Mouse (Mus musculus) intestine, embryonic 16.5 days (tissue): ENCODE data around the gene Mrpl27. TPM values are rescaled to one million over a fixed set of nuclear protein-coding genes. Genes with fewer than 3 reads are reported as not detected.

Experiments used
- ATAC-seq: fragments of 200-750 bp; cut with Nextera tagmentation; 2 replicates; pipeline ENCODE4 v1.8.0; 2017; ENCODE audit warnings: moderate TSS enrichment, moderate library complexity
- H3K27ac ChIP-seq: fragments of 300-500 bp; sonication (generic); 2 replicates; pipeline ENCODE4 v1.5.1; 2014; ENCODE audit warnings: mild to moderate bottlenecking, low read length
- H3K27me3 ChIP-seq: fragments of 300-500 bp; sonication (generic); replicated peaks from 2 replicates; pipeline ENCODE4 v1.6.1; 2014; ENCODE audit warnings: low read length, control low read depth, mixed read lengths; ENCODE audit not compliant: control insufficient read depth, insufficient read depth
- H3K36me3 ChIP-seq: fragments of 300-500 bp; sonication (generic); 2 replicates; pipeline ENCODE4 v1.6.1; 2014; ENCODE audit warnings: low read length, control low read depth; ENCODE audit not compliant: control insufficient read depth, insufficient read depth
- H3K4me1 ChIP-seq: fragments of 300-500 bp; sonication (generic); 2 replicates; pipeline ENCODE4 v1.6.1; 2014; ENCODE audit warnings: low read length, control low read depth, mixed read lengths; ENCODE audit not compliant: control insufficient read depth, insufficient read depth
- H3K4me2 ChIP-seq: fragments of 300-500 bp; sonication (generic); 2 replicates; pipeline ENCODE4 v1.6.1; 2014; ENCODE audit warnings: low read depth, low read length, control low read depth
- H3K4me3 ChIP-seq: fragments of 300-500 bp; sonication (generic); 2 replicates; pipeline ENCODE4 v1.5.1; 2014; ENCODE audit warnings: mild to moderate bottlenecking, low read length
- H3K9ac ChIP-seq: fragments of 300-500 bp; sonication (generic); 2 replicates; pipeline ENCODE4 v1.6.1; 2014; ENCODE audit warnings: low read depth, low read length
- H3K9me3 ChIP-seq: fragments of 300-500 bp; sonication (generic); 2 replicates; pipeline ENCODE4 v1.6.1; 2016; ENCODE audit warnings: low read length, control low read depth; ENCODE audit not compliant: control insufficient read depth
- WGBS: fragments of 180-500 bp; shearing (Covaris S2); extraction: QIAGEN DNeasy Blood & Tissue Kit; methylation state at CpG from one replicate; pipeline ENCODE4 v1.1.7; 2014; 5-methylcytosine and 5-hydroxymethylcytosine counted together
- polyA plus RNA-seq: library from polyadenylated mRNA; unstranded; fragments of >200 nt; fragmentation: Nextera tagmentation; extraction: Ambion mirVana; gene quantifications from 2 replicates; pipeline ENCODE4 v1.2.1, GENCODE M21; 2015

Gene Mrpl27
- polyA plus RNA-seq, 1 experiment from 2014 or later: 151 TPM

DNA sequence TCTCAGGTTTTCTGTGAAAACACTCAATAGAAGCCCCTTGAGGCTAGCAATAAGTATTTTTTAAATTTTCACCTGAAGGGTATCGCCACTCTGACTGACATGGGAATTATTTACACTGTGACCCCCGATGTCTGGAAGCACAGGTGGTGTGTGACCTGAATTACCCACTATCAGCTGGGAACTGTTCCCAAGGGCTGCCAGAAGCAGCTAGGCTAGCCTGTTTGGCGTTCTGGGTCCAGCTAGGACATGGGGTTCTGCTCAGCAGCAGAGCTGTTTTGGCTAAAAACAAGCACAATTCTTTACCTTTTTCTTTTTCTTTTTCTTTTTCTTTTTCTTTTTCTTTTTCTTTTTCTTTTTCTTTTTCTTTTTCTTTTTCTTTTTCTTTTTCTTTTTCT, 48.6 kb downstream of the Mrpl27 start:
- H3K4me3 ChIP-seq: no peak overlapping the region
- H3K27me3 ChIP-seq: no peaks in the 10 kb centered on the region
- WGBS: 26% methylated on average over 3 of the region's 3 CpGs
- H3K4me1 ChIP-seq: peaks cover 12% of the 10 kb centered on the region; the same call in 1 of the 2 replicates
- H3K9ac ChIP-seq: no peak overlapping the region
- H3K4me2 ChIP-seq: peak overlapping the region; percentile 42; the same call in 1 of the 2 replicates
- H3K27ac ChIP-seq: 0 out of 2 replicates have a peak overlapping the region, but pooled peaks have one; percentile 24
- H3K36me3 ChIP-seq: no peaks in the 10 kb centered on the region
- H3K9me3 ChIP-seq: no peaks in the 10 kb centered on the region
- ATAC-seq: no peak

GRCm38 (mm10) chr11:94704020-94704419, 50.5 kb downstream of the Mrpl27 start:
- peaks cover 12% of the 10 kb centered on the region; the same call in 1 of the 2 replicates for H3K4me1 ChIP-seq
- WGBS: 44% methylated on average over 7 of the region's 7 CpGs
- no peak overlapping the region for H3K9ac ChIP-seq
- no peaks in the 10 kb centered on the region for H3K27me3 ChIP-seq
- H3K27ac ChIP-seq: no peak overlapping the region
- no peaks in the 10 kb centered on the region for H3K36me3 ChIP-seq
- no peak for ATAC-seq
- no peak overlapping the region for H3K4me2 ChIP-seq
- H3K4me3 ChIP-seq: no peak overlapping the region
- no peaks in the 10 kb centered on the region for H3K9me3 ChIP-seq

GRCm38 (mm10) chr11:94704472-94704871, 50.9 kb downstream of the Mrpl27 start, which contains the start of gene Gm11541:
TSS of gene Gm11541 (minus strand) at chr11:94704499.
- Histone ChIP-seq H3K4me3 (no peak within 1 kb of the TSS), H3K4me1 (peaks cover 12% of the 10 kb centered on the region; the same call in 1 of the 2 replicates), H3K36me3 (no peaks in the 10 kb centered on the region), H3K9me3 (no peaks in the 10 kb centered on the region), H3K27ac (no peak within 1 kb of the TSS), H3K9ac (no peak within 1 kb of the TSS), H3K27me3 (no peaks in the 10 kb centered on the region), H3K4me2 (no peak within 1 kb of the TSS)
- ATAC-seq: no peak
- 69% methylated on average over 5 of the region's 5 CpGs for WGBS

Other genes starting within 250 kb of the Mrpl27 start
- gene Cacna1g, start 179.6 kb upstream of the Mrpl27 start, polyA plus RNA-seq: 4.9 and 5.4 TPM in 2 replicates
- 0.13 and 0.16 TPM in 2 replicates for gene Spata20, start 167.6 kb upstream of the Mrpl27 start, polyA plus RNA-seq
- gene Epn3, start 153.8 kb upstream of the Mrpl27 start, polyA plus RNA-seq: 1.5 and 1.7 TPM in 2 replicates
- gene Mycbpap, start 132.0 kb upstream of the Mrpl27 start, polyA plus RNA-seq: 3.0 and 3.2 TPM in 2 replicates
- gene Rsad1, start 104.5 kb upstream of the Mrpl27 start, polyA plus RNA-seq: 2.4 and 3.6 TPM in 2 replicates
- gene Chad, start 88.7 kb upstream of the Mrpl27 start, polyA plus RNA-seq: 1.2 and 1.6 TPM in 2 replicates
- 3.0 and 3.3 TPM in 2 replicates for gene Acsf2, start 51.9 kb upstream of the Mrpl27 start, polyA plus RNA-seq
- gene Lrrc59, start 24.0 kb upstream of the Mrpl27 start, polyA plus RNA-seq: 254 and 256 TPM in 2 replicates
- 14.4 and 16.0 TPM in 2 replicates for gene Eme1, start 197 bp downstream of the Mrpl27 start, polyA plus RNA-seq
- 11.3 and 11.6 TPM in 2 replicates for gene Xylt2, start 23.7 kb downstream of the Mrpl27 start, polyA plus RNA-seq
- 0.42 and 0.50 TPM in 2 replicates for gene Gm11541, start 50.7 kb downstream of the Mrpl27 start, polyA plus RNA-seq
- gene Cdc34b, start 88.0 kb downstream of the Mrpl27 start, polyA plus RNA-seq: not detected in 2 replicates
- 0.11 TPM in 1 of 2 replicates, not detected in the other for gene Tmem92, start 128.9 kb downstream of the Mrpl27 start, polyA plus RNA-seq